Mouse (Mus musculus) embryonic facial prominence, embryonic 14.5 days (tissue): ENCODE results near the gene Csad. TPM values are rescaled to one million over a fixed set of nuclear protein-coding genes. Genes with fewer than 3 reads are reported as not detected.
A peak's percentile ranks its signal among the peaks of the same experiment; 100 is the strongest.
"Not testable (repeated sequence)": the region's sequence is repeated elsewhere in the genome, so short reads cannot be mapped to it uniquely, and the experiment has no call there.

Experiments used
- ATAC-seq: fragments of 200-750 bp; cut with Nextera tagmentation; 2 replicates; pipeline ENCODE4 v1.8.0; 2017; ENCODE audit warnings: low read depth, moderate number of reproducible peaks, moderate TSS enrichment
- DNase-seq: peaks from one replicate; pipeline ENCODE4 v3.0.0-alpha.2; 2015; ENCODE audit warnings: low spot score
- H3K27ac ChIP-seq: fragments of 300-500 bp; sonication (generic); replicated peaks from 2 replicates; pipeline ENCODE4 v1.5.1; 2014; ENCODE audit warnings: low read depth, mild to moderate bottlenecking, low read length, moderate library complexity
- H3K27me3 ChIP-seq: fragments of 300-500 bp; sonication (generic); replicated peaks from 2 replicates; pipeline ENCODE4 v1.6.1; 2014; ENCODE audit warnings: low read length; ENCODE audit not compliant: control insufficient read depth, insufficient read depth
- H3K36me3 ChIP-seq: fragments of 300-500 bp; sonication (generic); 2 replicates; pipeline ENCODE4 v1.6.1; 2014; ENCODE audit warnings: low read length, mixed read lengths; ENCODE audit not compliant: control insufficient read depth, insufficient read depth
- H3K4me1 ChIP-seq: fragments of 300-500 bp; sonication (generic); 2 replicates; pipeline ENCODE4 v1.6.1; 2014; ENCODE audit warnings: antibody characterized with exemption, low read length; ENCODE audit not compliant: control insufficient read depth, insufficient read depth
- H3K4me2 ChIP-seq: fragments of 300-500 bp; sonication (generic); 2 replicates; pipeline ENCODE4 v1.6.1; 2014; ENCODE audit warnings: low read depth, mild to moderate bottlenecking, low read length, moderate library complexity, mixed read lengths
- H3K4me3 ChIP-seq: fragments of 300-500 bp; sonication (generic); 2 replicates; pipeline ENCODE4 v1.5.1; 2014; ENCODE audit warnings: low read depth, mild to moderate bottlenecking, low read length
- H3K9ac ChIP-seq: fragments of 300-500 bp; sonication (generic); 2 replicates; pipeline ENCODE4 v1.6.1; 2014; ENCODE audit warnings: low read depth, mild to moderate bottlenecking, low read length, moderate library complexity, mixed read lengths
- H3K9me3 ChIP-seq: fragments of 300-500 bp; sonication (generic); 2 replicates; pipeline ENCODE4 v1.6.1; 2016; ENCODE audit warnings: low read length; ENCODE audit not compliant: control insufficient read depth
- WGBS: fragments of 180-500 bp; shearing (Covaris S2); extraction: QIAGEN DNeasy Blood & Tissue Kit; methylation state at CpG from one replicate; pipeline ENCODE4 v1.1.7; 2014; 5-methylcytosine and 5-hydroxymethylcytosine counted together
- polyA plus RNA-seq: library from polyadenylated mRNA; unstranded; fragments of >200 nt; fragmentation: Nextera tagmentation; extraction: Ambion mirVana; gene quantifications from 2 replicates; pipeline ENCODE4 v1.2.1, GENCODE M21; 2014

Csad gene
- polyA plus RNA-seq, 1 experiment from 2014 or later: 63.6 TPM

GRCm38 (mm10) chr15:102169064-102169463, 35.5 kb downstream of the Csad start:
- Histone ChIP-seq H3K4me2 (no peak overlapping the region), H3K36me3 (peaks cover 4% of the 10 kb centered on the region; the same call in 1 of the 2 replicates), H3K27ac (no peak overlapping the region), H3K27me3 (no peaks in the 10 kb centered on the region), H3K4me3 (no peak overlapping the region), H3K9ac (no peak overlapping the region), H3K9me3 (no peaks in the 10 kb centered on the region), H3K4me1 (peaks cover 25% of the 10 kb centered on the region)
- DNase-seq: no peak
- ATAC-seq: no peak
- whole genome bisulfite sequencing: 52% methylated on average over 2 of the region's 2 CpGs

GRCm38 (mm10) chr15:102167620-102168021, 36.9 kb downstream of the Csad start:
- 0 out of 2 replicates have a peak, but pooled peaks cover 4% of the 10 kb centered on the region for H3K36me3 ChIP-seq
- no peaks in the 10 kb centered on the region for H3K27me3 ChIP-seq
- WGBS: 21% methylated on average over 6 of the region's 6 CpGs
- peaks cover 25% of the 10 kb centered on the region for H3K4me1 ChIP-seq
- H3K27ac ChIP-seq: peak overlapping the region; percentile 69
- H3K9me3 ChIP-seq: no peaks in the 10 kb centered on the region
- H3K4me2 ChIP-seq: no peak overlapping the region
- no peak overlapping the region for H3K9ac ChIP-seq
- DNase-seq (peak; percentile 89), ATAC-seq (peak; percentile 88)
- H3K4me3 ChIP-seq: no peak overlapping the region

- no peak overlapping the region for H3K4me2 ChIP-seq
- ATAC-seq (no peak), DNase-seq (no peak)
- no peak overlapping the region for H3K4me3 ChIP-seq
- H3K4me1 ChIP-seq: peaks cover 25% of the 10 kb centered on the region
- 37% methylated on average over 6 of the region's 6 CpGs for WGBS
- H3K27me3 ChIP-seq: no peaks in the 10 kb centered on the region
- H3K9me3 ChIP-seq: no peaks in the 10 kb centered on the region
- 0 out of 2 replicates have a peak overlapping the region, but pooled peaks have one; percentile 25 for H3K9ac ChIP-seq
- no peaks in the 10 kb centered on the region for H3K36me3 ChIP-seq
- H3K27ac ChIP-seq: 0 out of 2 replicates have a peak overlapping the region, but pooled peaks have one; percentile 15
Observed at GRCm38 (mm10) chr15:102165468-102166100, 38.9 kb downstream of the Csad start.

GRCm38 (mm10) chr15:102163900-102164693, 40.4 kb downstream of the Csad start:
- DNase-seq: no peak

GRCm38 (mm10) chr15:102160415-102161060, 44.0 kb downstream of the Csad start:
- no peak overlapping the region for H3K27ac ChIP-seq
- no peaks in the 10 kb centered on the region for H3K36me3 ChIP-seq
- 65% methylated on average over 26 of the region's 27 CpGs for WGBS
- no peak overlapping the region for H3K4me2 ChIP-seq
- peaks cover 4% of the 10 kb centered on the region; the same call in 1 of the 2 replicates for H3K4me1 ChIP-seq
- no peak overlapping the region for H3K4me3 ChIP-seq
- DNase-seq (no peak), ATAC-seq (no peak)
- H3K9ac ChIP-seq: no peak overlapping the region
- no peaks in the 10 kb centered on the region for H3K9me3 ChIP-seq
- H3K27me3 ChIP-seq: no peaks in the 10 kb centered on the region

More at GRCm38 (mm10) chr15:102163900-102164693, 40.4 kb downstream of the Csad start:
- H3K27me3 ChIP-seq: no peaks in the 10 kb centered on the region
- no peaks in the 10 kb centered on the region for H3K36me3 ChIP-seq
- H3K27ac ChIP-seq: no peak overlapping the region
- no peak overlapping the region for H3K4me3 ChIP-seq
- H3K4me1 ChIP-seq: peaks cover 25% of the 10 kb centered on the region
- H3K9me3 ChIP-seq: no peaks in the 10 kb centered on the region
- no peak for ATAC-seq
- H3K4me2 ChIP-seq: no peak overlapping the region
- H3K9ac ChIP-seq: no peak overlapping the region
- 59% methylated on average over 3 of the region's 3 CpGs for WGBS

- Histone ChIP-seq H3K27ac (no peak overlapping the region), H3K4me1 (no peaks in the 10 kb centered on the region), H3K9ac (no peak overlapping the region), H3K4me3 (no peak overlapping the region), H3K4me2 (no peak overlapping the region), H3K27me3 (no peaks in the 10 kb centered on the region), H3K9me3 (no peaks in the 10 kb centered on the region), H3K36me3 (no peaks in the 10 kb centered on the region)
- ATAC-seq (no peak), DNase-seq (no peak)
- WGBS: 39% methylated on average over 20 of the region's 20 CpGs
Observed at GRCm38 (mm10) chr15:102156836-102157235, 47.7 kb downstream of the Csad start.

GRCm38 (mm10) chr15:102155006-102155405, 49.5 kb downstream of the Csad start:
- DNase-seq, H3K9me3 ChIP-seq, H3K27me3 ChIP-seq, H3K9ac ChIP-seq, H3K4me3 ChIP-seq, H3K4me1 ChIP-seq, H3K27ac ChIP-seq, H3K36me3 ChIP-seq, H3K4me2 ChIP-seq, ATAC-seq: not testable (repeated sequence)
- 89% methylated on average over 6 of the region's 6 CpGs for WGBS

GRCm38 (mm10) chr15:102152646-102153045, 51.9 kb downstream of the Csad start:
- Histone ChIP-seq H3K9me3 (no peaks in the 10 kb centered on the region), H3K27me3 (no peaks in the 10 kb centered on the region), H3K27ac (no peak overlapping the region), H3K4me2 (no peak overlapping the region), H3K4me3 (no peak overlapping the region), H3K36me3 (no peaks in the 10 kb centered on the region), H3K4me1 (peaks cover 3% of the 10 kb centered on the region; the same call in 1 of the 2 replicates), H3K9ac (no peak overlapping the region)
- 25% methylated on average over 4 of the region's 4 CpGs for WGBS
- DNase-seq (no peak), ATAC-seq (no peak)
